Mouse (Mus musculus): ENCODE results near the gene Myo16.

GRCm38 (mm10) chr8:10130513-10131414 lies 22.9 kb upstream of the Myo16 start:
- no peak for TF ChIP-seq CTCF (conservative IDR thresholded peaks at IDR 0.05; ENCODE audit: insufficient read depth, insufficient read length, low read depth, low read length)
- TF ChIP-seq POLR2A (IDR thresholded peaks at IDR 0.05; ENCODE audit: low read depth, low read length), result no peak

Data from kidney, adult 2 months (tissue).